Mouse (Mus musculus): Measurements from ENCODE around the gene Myom3. TPM values are rescaled to one million over a fixed set of nuclear protein-coding genes. Genes with fewer than 3 reads are reported as not detected.
A peak's percentile ranks its signal among the peaks of the same experiment; 100 is the strongest.
"Not testable (repeated sequence)": the region's sequence is repeated elsewhere in the genome, so short reads cannot be mapped to it uniquely, and the experiment has no call there.

The Myom3 gene
- polyA plus RNA-seq (2015; fragmentation: Nextera tagmentation; extraction: Ambion mirVana) = 6.3 and 7.7 TPM in 2 replicates

- Histone ChIP-seq H3K4me1 (peaks cover 11% of the 10 kb centered on the region), H3K4me2 (replicated peaks) (no peak within 1 kb of the TSS), H3K27me3 (no peaks in the 10 kb centered on the region), H3K9me3 (replicated peaks) (no peaks in the 10 kb centered on the region), H3K27ac (replicated peaks) (0 out of 2 replicates have a peak within 1 kb of the TSS, but pooled peaks have one; percentile 39), H3K9ac (no peak within 1 kb of the TSS), H3K36me3 (no peaks in the 10 kb centered on the region), H3K4me3 (replicated peaks) (no peak within 1 kb of the TSS; the same call in 1 of the 2 replicates)
- 44% methylated on average over 10 of the region's 10 CpGs for WGBS
- ATAC-seq (ENCODE audit: insufficient number of reproducible peaks, low FRiP score, low TSS enrichment, low read depth) = peak; percentile 46; the same call in 1 of the 2 replicates
These were observed at the start of gene Myom3 for GRCm38 (mm10) chr4:135759356-135759976. Myom3 (plus strand) TSS chr4:135759715.

DNA sequence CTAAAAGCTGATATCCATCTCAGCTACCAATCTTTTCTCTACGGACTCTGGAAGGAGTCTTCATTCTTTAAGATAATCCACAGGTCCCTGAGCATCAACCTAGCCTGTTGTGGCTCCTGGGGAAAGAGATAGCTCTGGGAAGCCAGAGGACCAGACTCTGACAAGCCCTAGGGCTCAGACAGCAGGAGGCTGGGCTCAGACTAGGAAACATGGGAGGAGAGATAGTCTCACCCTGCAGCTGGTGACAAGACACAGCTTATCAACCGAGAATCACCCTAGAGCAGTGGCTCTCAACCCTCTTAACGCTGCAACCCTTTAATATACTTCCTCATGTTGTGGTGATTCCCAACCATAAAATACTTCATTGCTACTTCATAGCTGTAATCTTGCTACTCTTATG is 49.1 kb upstream of the Myom3 start:
- Histone ChIP-seq H3K9ac (no peak overlapping the region), H3K9me3 (replicated peaks) (no peaks in the 10 kb centered on the region), H3K27ac (replicated peaks) (no peak overlapping the region), H3K27me3 (no peaks in the 10 kb centered on the region), H3K4me3 (replicated peaks) (no peak overlapping the region), H3K4me1 (no peaks in the 10 kb centered on the region), H3K36me3 (no peaks in the 10 kb centered on the region), H3K4me2 (replicated peaks) (no peak overlapping the region)
- ATAC-seq (ENCODE audit: insufficient number of reproducible peaks, low FRiP score, low TSS enrichment, low read depth) = no peak
- 71% methylated on average over 3 of the region's 3 CpGs for WGBS

DNA sequence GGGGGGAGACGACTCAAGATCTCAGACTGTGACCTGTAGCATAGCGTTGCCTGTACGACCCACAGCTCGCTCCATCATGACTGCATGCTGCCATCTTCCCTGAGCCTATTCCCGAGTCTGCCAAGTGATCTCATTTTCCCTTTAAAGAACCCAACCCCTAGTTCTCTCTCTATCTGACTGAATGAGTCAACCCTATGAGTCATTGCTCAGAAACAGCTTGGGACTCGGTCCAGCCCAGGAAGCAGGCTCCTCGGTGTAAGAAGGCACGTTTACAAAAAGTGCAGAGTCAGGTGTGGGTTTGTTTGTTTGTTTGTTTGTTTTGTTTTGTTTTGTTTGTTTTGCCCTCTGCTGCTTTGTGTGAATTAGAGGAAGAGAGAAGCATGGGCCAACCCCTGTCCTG is 44.7 kb upstream of the Myom3 start:
- no peaks in the 10 kb centered on the region for H3K4me1 ChIP-seq
- no peak overlapping the region for H3K4me2 ChIP-seq (replicated peaks)
- H3K27me3 ChIP-seq = no peaks in the 10 kb centered on the region
- no peak overlapping the region for H3K9ac ChIP-seq
- WGBS = 73% methylated on average over 8 of the region's 8 CpGs
- no peaks in the 10 kb centered on the region for H3K36me3 ChIP-seq
- no peak overlapping the region for H3K4me3 ChIP-seq (replicated peaks)
- ATAC-seq (ENCODE audit: insufficient number of reproducible peaks, low FRiP score, low TSS enrichment, low read depth) = no peak
- H3K9me3 ChIP-seq (replicated peaks) = no peaks in the 10 kb centered on the region
- H3K27ac ChIP-seq (replicated peaks) = no peak overlapping the region

DNA sequence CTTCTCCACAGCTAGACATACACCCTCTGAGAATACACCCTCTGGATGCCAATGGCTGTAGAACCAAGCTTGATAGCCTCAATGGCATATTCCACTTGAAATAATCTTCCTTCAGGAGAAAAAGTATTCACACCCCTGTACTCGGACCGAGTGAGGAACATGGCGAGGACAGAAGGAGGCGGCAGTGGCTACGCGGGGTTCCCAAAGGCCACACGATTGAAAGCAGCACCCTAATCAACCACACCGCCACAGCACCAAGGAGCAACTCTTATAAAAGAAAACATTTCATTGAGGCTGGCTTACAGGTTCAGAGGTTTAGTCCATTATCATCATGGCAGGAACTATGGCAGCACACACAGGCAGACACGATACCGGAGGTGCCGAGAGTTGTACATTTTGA is 43.1 kb upstream of the Myom3 start:
- not testable (repeated sequence) for ATAC-seq (ENCODE audit: insufficient number of reproducible peaks, low FRiP score, low TSS enrichment, low read depth); H3K4me1 ChIP-seq; H3K4me3 ChIP-seq (replicated peaks); H3K27me3 ChIP-seq; H3K4me2 ChIP-seq (replicated peaks); H3K9me3 ChIP-seq (replicated peaks); H3K9ac ChIP-seq; H3K36me3 ChIP-seq; H3K27ac ChIP-seq (replicated peaks)
- 91% methylated on average over 11 of the region's 11 CpGs for WGBS

DNA sequence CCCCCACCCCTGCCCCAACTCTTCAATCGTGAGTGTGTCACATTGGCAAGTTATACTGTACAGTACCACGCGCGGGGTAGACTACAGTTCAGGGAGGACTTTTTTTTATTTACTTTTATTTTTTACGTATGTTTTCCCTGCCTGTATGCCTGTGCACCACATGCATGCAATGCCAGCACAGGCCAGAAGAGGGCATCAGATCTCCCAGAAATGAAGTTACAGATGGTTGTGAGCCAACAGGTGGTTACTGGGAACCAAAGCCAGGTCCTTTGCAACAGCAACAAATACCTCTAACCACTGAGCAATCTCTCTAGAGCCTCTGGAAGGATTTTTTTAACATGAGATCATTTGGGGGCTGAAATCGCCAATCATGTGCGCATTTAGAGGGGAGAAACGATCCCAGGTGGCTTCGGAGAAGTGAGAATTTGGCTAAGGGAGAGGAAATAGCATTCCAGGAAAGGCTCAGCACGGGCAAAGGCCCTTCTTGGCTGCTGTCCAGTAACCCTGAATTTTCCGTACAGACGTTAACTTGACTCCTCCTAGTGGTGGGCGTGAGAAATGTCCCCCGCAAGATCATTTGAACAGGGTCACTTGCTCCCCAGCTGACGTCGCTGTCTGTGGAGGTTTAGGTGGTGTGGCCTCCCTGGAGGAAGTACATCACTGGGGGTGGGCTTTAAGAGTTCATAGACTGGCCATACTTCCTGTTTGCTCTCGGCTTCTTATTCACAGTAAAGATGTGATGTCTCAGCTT is 36.8 kb upstream of the Myom3 start:
- ATAC-seq (ENCODE audit: insufficient number of reproducible peaks, low FRiP score, low TSS enrichment, low read depth) = no peak

GRCm38 (mm10) chr4:135726416-135726815 is 33.1 kb upstream of the Myom3 start:
- no peak overlapping the region for H3K4me3 ChIP-seq (replicated peaks)
- H3K9ac ChIP-seq = no peak overlapping the region
- no peak for ATAC-seq (ENCODE audit: insufficient number of reproducible peaks, low FRiP score, low TSS enrichment, low read depth)
- no peak overlapping the region for H3K4me2 ChIP-seq (replicated peaks)
- H3K9me3 ChIP-seq (replicated peaks) = no peaks in the 10 kb centered on the region
- H3K27ac ChIP-seq (replicated peaks) = no peak overlapping the region
- H3K27me3 ChIP-seq = no peaks in the 10 kb centered on the region
- H3K36me3 ChIP-seq = no peaks in the 10 kb centered on the region
- 50% methylated on average over 11 of the region's 11 CpGs for WGBS
- H3K4me1 ChIP-seq = peaks cover 19% of the 10 kb centered on the region

More for the DNA sequence above, 36.8 kb upstream of the Myom3 start:
- H3K36me3 ChIP-seq = no peaks in the 10 kb centered on the region
- H3K27me3 ChIP-seq = no peaks in the 10 kb centered on the region
- WGBS = 64% methylated on average over 17 of the region's 17 CpGs
- no peak overlapping the region for H3K4me2 ChIP-seq (replicated peaks)
- no peak overlapping the region for H3K9ac ChIP-seq
- H3K4me1 ChIP-seq = peaks cover 14% of the 10 kb centered on the region; the same call in 1 of the 2 replicates
- H3K9me3 ChIP-seq (replicated peaks) = 0 out of 2 replicates have a peak, but pooled peaks cover 3% of the 10 kb centered on the region
- H3K4me3 ChIP-seq (replicated peaks) = no peak overlapping the region
- H3K27ac ChIP-seq (replicated peaks) = peak overlapping the region; percentile 34; the same call in 1 of the 2 replicates

GRCm38 (mm10) chr4:135727817-135728216 is 31.7 kb upstream of the Myom3 start, which contains the start of gene Il22ra1:
Il22ra1 (plus strand) TSS chr4:135728172.
- Histone ChIP-seq H3K4me3 (replicated peaks) (peak within 1 kb of the TSS; percentile 15; the same call in 1 of the 2 replicates), H3K27ac (replicated peaks) (0 out of 2 replicates have a peak within 1 kb of the TSS, but pooled peaks have one; percentile 39), H3K9me3 (replicated peaks) (no peaks in the 10 kb centered on the region), H3K4me1 (peaks cover 19% of the 10 kb centered on the region), H3K9ac (no peak within 1 kb of the TSS), H3K27me3 (no peaks in the 10 kb centered on the region), H3K4me2 (replicated peaks) (peak within 1 kb of the TSS; percentile 31), H3K36me3 (no peaks in the 10 kb centered on the region)
- 0 out of 2 replicates have a peak, but pooled peaks have one; percentile 27 for ATAC-seq (ENCODE audit: insufficient number of reproducible peaks, low FRiP score, low TSS enrichment, low read depth)
- 45% methylated on average over 14 of the region's 14 CpGs for WGBS

DNA sequence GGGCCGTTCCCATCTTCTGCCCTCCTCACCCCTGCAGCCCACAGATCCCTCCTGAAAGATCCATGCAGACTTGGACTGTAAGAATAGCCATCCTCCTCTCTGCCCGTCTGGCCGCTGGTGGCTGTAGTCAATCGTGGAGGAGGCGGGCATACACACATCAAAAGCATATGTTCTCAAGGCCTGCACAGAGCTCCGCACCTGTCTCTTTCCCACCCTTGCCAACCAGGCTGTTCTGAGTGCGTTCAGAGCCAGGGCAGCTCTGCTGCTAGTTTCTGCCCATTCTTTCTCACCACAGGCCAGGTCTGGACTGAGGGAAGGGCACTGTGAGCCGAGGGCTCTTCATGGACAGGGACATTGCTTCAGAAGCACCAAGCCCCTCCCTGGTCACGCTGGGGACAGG is 29.3 kb upstream of the Myom3 start:
- Histone ChIP-seq H3K4me2 (replicated peaks) (no peak overlapping the region), H3K4me3 (replicated peaks) (no peak overlapping the region), H3K36me3 (no peaks in the 10 kb centered on the region), H3K4me1 (peaks cover 19% of the 10 kb centered on the region), H3K9me3 (replicated peaks) (no peaks in the 10 kb centered on the region), H3K27me3 (no peaks in the 10 kb centered on the region), H3K27ac (replicated peaks) (no peak overlapping the region), H3K9ac (no peak overlapping the region)
- ATAC-seq (ENCODE audit: insufficient number of reproducible peaks, low FRiP score, low TSS enrichment, low read depth) = no peak
- WGBS = 69% methylated on average over 9 of the region's 9 CpGs

DNA sequence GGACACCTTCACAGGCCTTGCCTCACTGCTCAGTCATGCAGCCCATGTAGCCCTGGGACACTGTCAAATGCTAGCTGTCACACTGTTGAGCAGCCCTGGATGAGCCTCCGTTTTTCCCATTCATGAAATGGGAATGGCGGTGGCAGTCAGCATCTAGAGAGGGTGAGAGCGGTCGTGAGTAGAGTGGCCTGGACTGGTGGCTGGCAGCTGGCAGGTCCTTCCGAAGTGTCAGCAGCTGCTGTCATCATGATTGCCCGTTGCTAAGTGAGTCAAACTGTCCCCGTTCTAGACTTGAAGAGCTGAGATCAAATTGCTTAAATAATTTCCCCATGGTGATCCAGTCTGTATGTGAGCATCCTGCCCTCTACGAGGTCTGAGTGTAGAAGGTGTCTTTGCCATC is 28.6 kb upstream of the Myom3 start:
- Histone ChIP-seq H3K36me3 (no peaks in the 10 kb centered on the region), H3K4me2 (replicated peaks) (no peak overlapping the region), H3K4me1 (peaks cover 19% of the 10 kb centered on the region), H3K27me3 (no peaks in the 10 kb centered on the region), H3K9ac (no peak overlapping the region), H3K4me3 (replicated peaks) (no peak overlapping the region), H3K27ac (replicated peaks) (no peak overlapping the region), H3K9me3 (replicated peaks) (no peaks in the 10 kb centered on the region)
- 59% methylated on average over 8 of the region's 8 CpGs for WGBS
- ATAC-seq (ENCODE audit: insufficient number of reproducible peaks, low FRiP score, low TSS enrichment, low read depth) = no peak

- ATAC-seq (ENCODE audit: insufficient number of reproducible peaks, low FRiP score, low TSS enrichment, low read depth) = no peak
- Histone ChIP-seq H3K4me2 (replicated peaks) (no peak overlapping the region), H3K9ac (no peak overlapping the region), H3K27me3 (no peaks in the 10 kb centered on the region), H3K36me3 (no peaks in the 10 kb centered on the region), H3K4me3 (replicated peaks) (no peak overlapping the region), H3K9me3 (replicated peaks) (no peaks in the 10 kb centered on the region), H3K4me1 (no peaks in the 10 kb centered on the region), H3K27ac (replicated peaks) (no peak overlapping the region)
- WGBS = 96% methylated on average over 14 of the region's 14 CpGs
These were observed 25.6 kb upstream of the Myom3 start for GRCm38 (mm10) chr4:135733901-135734300.

- Histone ChIP-seq H3K4me3 (replicated peaks) (no peak overlapping the region), H3K36me3 (no peaks in the 10 kb centered on the region), H3K4me2 (replicated peaks) (no peak overlapping the region), H3K27me3 (no peaks in the 10 kb centered on the region), H3K4me1 (no peaks in the 10 kb centered on the region), H3K9me3 (replicated peaks) (no peaks in the 10 kb centered on the region), H3K9ac (no peak overlapping the region), H3K27ac (replicated peaks) (no peak overlapping the region)
- ATAC-seq (ENCODE audit: insufficient number of reproducible peaks, low FRiP score, low TSS enrichment, low read depth) = no peak
- 70% methylated on average over 3 of the region's 3 CpGs for WGBS
These were observed 22.6 kb upstream of the Myom3 start for GRCm38 (mm10) chr4:135736903-135737302.

All from embryonic facial prominence, embryonic 15.5 days (tissue).